Mouse (Mus musculus): ENCODE measurements at regions not wholly inside any gene's neighbourhood (a gene's known extent, or its start where the extent isn't known, plus 50 kb on each side); places are given as distances from the start of the nearest gene placed in this dataset.

DNA sequence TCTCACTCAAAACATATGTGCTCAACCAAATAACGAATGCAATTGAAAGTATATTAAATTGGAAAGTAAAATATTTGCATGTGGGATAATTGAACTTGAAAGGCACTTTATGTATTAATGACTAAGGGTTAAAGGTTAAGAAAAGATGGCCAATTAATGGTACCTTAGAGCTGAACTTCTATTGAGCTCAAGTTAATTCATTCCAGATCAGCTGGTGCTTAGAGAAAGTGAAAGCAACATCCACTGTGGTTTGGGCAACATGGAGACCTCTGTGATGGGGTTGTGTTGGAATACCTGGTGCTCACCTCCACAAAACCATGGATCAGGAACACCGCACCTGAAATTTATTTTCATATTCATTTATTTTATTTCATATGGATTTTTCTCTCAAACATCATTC lies 612.5 kb upstream of the Intu start:
- no peak for DNase-seq (ENCODE audit: extremely low read depth, low read depth)

DNA sequence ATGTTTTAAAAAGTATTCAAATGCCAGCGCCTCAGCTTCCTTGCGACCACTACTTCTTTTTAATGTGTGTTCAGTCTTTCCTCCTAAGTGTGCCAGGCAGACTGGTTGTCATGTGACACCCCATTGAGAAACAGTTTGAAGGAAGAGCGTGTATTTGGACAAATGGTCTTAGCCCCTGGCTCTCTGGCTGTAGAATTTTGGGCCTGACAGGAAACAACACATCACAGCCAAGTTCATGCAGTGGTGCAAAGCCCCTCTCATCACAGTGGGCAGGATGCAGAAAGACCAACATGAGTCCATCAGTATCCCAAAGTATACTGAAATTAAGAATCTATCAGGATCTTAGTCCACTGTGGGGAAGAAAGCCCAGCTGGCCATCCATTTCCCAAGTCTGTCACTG lies 605.6 kb upstream of the Intu start:
- no peak for DNase-seq (ENCODE audit: extremely low read depth, low read depth)

DNA sequence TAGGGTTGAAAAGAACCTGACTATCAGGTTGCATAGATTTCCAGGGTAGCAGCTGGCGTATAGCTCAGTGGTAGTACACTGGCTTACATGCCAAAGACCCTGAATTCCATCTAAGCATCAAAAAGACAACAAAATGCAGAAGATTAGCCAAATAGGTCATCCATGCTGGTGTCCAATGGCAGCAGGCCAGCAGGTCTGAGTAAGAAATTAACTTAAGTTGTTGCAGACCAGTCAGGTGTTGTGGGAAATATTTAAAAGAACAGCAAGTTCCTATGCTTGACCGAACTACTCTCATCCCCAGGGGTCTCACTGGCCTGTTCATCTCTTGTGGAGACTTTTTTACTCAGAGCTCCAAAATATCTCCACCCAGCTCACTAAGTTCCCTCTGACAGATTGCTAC lies 602.7 kb upstream of the Intu start:
- DNase-seq (ENCODE audit: extremely low read depth, low read depth), result no peak

DNA sequence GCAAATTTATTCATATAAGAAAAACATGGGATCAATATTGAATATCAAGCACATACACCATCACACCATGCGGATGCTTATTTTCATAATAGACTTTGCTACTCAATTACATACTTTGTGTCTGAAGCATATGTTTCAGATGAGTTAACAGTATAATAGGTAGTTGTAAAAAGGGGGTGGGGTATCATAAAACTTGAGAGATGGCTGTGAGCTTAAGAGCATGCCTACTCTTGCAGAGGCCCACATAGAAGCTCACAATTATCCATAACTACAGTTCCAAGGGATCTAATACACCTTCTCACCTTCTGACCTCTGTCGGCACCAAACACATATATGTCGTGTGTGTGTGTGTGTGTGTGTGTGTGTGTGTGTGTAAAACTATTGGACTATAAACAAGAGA lies 597.7 kb upstream of the Intu start:
- no peak for DNase-seq (ENCODE audit: extremely low read depth, low read depth)

DNA sequence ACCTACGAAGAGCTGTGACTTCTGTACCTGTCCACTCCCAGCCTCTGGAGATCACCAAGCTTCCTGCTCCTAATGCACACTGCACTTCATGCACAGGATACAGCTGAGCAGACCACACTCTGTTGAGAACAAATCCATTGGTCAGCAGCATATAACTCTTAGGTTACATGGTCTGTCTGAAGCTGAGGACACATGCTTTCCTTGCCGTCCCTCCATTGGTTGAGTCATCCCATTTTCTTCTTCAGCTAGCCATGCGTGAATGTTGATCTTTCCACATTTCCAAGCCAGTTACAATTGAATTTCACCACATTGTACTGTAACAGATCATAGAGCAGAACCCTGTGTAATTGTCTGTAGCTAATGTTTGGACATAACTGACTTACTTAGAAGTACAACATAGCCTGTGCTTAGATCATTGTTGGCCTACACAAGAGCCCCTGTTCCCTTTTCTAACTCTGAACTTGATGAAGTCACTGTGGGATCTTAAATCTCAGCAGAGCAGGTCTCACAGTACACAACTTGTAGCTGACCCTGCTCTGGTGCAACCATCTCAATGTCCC lies 593.3 kb upstream of the Intu start:
- DNase-seq (ENCODE audit: extremely low read depth, low read depth), result no peak

DNA sequence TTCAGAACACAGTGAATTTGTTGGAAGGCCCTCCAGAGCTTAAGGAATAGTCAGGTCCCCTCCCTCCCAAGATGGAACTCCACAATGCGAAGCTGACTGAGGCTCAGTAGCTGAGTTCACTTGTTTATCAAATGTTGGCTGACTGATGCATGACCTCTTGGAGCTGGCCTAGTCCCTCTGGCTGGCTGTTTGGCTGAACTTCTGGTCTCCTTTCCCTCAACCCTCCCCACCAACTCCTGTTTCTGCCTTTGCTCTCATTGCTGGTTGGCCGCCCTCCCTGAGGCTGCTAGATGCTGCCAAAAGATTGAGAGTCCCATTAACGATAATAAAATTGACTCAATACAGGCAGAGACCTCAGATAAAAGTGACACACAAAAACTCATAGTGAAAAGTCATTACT lies 586.5 kb upstream of the Intu start:
- no peak for DNase-seq (ENCODE audit: extremely low read depth, low read depth)

DNA sequence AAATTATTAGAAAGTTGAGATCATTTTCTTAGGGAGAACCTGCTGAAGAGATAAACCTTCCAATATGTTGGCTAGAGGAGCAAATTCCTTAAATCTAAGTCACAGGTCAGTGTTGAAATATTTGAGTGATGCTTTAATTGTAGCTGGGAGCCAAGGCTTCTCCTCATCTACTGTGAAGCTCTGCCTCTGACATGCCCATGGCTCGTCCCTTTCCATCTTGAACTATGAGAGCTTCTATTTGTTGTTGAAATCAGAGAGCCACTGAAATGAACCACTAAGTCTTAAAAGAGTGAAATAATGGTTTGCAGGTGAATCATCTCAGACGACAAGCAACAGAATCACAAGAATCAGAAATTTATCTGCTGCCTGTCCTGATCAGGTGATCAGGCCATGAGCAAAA lies 579.0 kb upstream of the Intu start:
- no peak for DNase-seq (ENCODE audit: extremely low read depth, low read depth)

DNA sequence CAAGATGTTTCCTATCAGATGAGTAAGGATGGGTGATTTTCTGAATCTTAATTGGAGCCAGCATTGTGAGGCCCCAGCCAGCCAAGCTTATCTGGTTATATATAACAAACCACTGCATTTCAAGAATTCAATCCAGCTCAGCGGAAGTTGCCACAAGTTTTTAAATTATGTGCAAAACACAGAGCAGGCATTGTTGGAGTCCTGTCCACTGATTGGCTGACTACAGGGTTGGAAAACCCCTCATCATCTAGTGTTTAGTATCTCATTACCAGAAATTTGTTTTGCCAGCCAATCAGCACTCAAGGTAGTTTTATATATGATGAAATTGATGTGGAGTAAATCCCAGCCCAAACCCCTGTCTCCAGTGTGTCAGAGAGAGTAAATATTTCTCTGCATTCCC lies 578.5 kb upstream of the Intu start:
- no peak for DNase-seq (ENCODE audit: extremely low read depth, low read depth)

DNA sequence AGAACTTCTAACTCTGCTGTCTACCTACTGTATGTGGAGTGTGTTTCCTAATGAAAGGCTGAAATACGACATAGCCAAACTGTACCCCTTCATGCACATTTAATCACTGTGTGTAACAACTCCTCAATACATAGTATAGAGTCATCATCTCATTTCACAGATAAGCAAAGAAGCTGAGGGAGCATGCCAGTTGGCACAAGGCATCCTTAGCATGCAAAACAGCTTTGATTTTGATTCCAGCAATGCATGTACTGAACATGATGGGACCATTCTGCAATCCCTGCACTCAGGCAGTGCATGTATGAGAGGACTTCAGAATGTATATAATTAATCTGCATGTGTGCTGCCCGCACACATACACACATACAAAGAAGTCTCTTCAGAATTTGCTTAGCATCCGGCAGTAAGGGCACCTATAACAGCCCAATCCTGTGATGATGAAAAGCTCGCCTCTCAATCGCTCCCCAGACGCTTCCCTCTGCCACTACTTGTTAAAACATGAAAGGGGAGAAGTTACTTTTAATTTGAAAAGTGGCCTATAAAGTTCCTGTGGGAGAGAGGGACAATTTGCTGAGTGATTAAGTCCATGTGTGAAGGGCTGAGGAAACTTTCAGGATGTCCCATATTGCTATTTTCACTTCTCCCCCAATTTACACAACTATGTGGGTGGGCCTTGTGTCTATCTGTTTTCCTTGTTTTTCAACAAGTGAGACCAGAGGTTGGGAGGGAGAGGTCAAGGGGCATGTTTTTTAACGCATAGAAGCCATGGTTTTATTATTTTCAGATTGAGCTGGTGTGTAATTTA lies 569.0 kb upstream of the Intu start:
- no peak for DNase-seq (ENCODE audit: extremely low read depth, low read depth)

DNA sequence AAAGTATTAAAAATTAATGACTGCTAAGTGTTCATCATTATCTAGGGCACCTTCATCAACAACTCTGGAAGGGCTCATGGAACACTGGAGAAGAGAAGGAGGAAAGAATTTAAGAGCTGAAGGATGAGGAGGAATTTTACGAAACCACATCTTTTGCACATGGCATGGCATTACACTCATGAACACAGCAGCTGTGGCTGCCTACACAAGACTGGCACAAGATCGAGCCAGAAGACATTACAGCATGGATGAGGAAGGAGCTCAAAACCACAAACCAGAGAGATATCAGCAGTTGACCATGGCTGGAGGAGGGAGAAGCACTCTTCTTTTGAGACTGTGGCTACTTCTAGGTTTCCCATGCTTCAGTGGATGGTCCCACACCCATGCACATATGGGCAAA lies 565.7 kb upstream of the Intu start:
- no peak for DNase-seq (ENCODE audit: extremely low read depth, low read depth)

DNA sequence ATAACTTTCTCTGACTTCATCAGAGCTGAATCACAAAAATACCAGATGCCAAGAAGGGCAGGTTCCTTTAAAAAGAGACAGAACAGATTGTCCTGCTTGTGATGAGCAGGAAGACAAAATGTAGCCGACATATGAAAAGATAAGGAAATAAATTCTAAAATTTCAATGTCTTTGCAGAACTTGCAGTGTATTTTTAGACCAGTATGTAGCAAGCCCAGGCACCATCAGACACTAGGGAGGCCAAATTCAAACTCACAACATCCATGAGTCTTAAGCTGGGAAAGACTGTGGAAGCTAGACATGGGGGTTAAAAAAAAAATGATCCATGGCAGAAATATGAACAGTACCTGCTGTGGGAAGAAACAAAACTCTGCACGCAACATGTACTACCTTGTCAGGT lies 564.7 kb upstream of the Intu start:
- no peak for DNase-seq (ENCODE audit: extremely low read depth, low read depth)

DNA sequence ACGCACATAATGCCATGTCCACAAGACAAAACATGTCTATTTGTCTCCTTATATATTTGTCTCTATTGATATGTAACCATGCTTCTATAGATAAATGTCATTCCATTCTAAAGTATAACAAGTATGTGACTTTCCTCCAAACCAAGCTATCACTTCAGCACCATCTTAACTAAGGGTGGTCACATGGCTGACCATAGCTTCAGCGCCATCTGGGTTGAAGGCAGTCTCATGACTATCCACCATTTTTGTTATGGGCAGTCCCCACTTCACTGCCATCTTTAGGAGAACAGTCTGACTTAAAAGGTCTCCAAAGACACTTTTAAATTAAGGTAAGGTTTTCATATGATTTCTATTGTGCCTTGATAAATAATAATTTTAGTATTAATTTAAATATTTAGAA lies 554.1 kb upstream of the Intu start:
- no peak for DNase-seq (ENCODE audit: extremely low read depth, low read depth)

DNA sequence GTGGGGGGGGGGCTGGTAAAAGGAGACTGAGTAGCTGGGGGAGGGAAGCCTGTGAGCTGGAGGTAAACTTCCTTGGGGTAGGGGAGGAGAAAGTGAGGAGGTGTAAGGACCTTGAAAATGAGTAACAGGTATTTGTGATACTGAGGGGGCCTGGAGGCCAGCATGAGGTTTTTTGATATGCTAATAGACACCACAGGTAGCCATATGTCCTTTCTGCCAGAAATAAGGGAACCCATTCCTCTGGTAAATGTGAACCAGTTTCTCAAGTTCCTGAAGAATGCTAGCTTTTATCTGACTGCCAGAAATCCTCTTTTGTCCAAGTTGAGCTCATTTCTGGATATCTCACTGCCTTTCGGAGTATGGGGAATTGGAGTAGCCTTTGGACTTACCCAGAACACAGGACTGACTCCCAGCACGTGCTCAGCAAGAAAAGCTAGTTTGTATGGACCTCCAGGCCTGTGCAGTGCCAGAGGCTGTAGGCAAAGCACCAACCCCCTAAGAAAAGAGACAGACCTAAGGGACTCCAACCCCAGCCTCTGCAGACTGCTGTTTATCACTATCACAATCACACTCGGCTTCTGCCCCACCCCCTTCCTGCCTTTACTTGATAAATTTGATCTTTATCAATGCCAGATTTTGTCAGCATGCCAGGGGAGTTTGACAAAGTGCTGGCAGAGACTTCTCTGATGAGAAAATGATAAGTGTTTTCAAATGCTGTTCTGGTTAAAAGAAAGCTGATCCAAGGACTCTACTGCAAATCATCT lies 552.0 kb upstream of the Intu start:
- no peak for DNase-seq (ENCODE audit: extremely low read depth, low read depth)

DNA sequence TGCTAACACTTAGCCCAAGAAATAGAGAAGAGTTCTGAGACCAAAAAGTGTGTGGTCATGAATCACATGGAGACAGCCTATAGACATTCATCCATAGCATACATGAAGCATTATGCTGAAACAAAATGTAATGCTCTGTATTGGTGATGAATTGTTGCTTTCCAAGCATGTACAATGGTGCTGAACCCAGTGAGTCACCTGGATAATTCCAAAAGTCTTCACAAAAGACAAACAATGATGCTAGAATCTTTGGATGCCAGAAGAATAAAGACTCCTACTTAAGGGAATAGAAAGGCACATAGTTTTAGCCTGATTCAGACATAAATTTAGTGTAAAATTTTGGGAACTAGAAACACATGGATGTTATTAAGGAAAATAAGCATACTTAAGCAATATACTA lies 548.4 kb upstream of the Intu start:
- no peak for DNase-seq (ENCODE audit: extremely low read depth, low read depth)

DNA sequence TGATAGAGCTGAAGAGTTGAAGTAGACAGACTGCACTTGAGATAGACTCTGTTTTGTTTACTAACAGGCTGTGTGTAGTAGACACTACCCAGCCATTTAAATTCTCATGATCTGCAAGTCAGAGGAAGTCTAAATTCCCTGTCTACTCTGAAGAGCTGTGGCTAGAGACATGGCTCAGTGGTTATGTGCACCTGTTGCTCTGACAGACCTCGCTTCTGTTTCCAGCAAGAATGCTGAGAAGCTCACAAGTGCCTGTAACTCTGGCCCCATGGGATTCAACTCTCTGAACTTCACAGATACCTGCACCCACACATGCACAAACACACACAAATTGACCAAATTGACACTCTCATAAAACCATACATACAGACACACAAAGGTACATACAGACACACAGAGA lies 543.4 kb upstream of the Intu start:
- DNase-seq (ENCODE audit: extremely low read depth, low read depth), result no peak

DNA sequence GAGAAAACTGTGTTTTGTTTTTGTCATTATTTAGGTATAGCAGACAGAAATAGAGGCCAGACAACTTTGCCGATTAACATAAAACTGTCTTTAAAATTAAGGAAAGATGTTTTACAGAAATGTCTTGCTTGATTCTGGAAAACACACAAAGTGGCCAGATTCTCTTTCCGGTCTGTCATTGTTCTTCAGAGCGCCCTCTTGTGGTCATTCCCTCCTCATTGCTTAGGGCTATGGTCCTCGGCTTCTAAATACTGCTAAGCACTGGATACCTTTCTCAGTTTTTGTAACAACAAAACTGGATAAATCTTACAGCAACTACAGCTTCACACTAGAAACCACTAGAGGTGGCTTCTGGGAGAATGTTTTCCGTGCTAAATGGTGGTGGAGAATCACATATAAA lies 532.5 kb upstream of the Intu start:
- no peak for DNase-seq (ENCODE audit: extremely low read depth, low read depth)

DNA sequence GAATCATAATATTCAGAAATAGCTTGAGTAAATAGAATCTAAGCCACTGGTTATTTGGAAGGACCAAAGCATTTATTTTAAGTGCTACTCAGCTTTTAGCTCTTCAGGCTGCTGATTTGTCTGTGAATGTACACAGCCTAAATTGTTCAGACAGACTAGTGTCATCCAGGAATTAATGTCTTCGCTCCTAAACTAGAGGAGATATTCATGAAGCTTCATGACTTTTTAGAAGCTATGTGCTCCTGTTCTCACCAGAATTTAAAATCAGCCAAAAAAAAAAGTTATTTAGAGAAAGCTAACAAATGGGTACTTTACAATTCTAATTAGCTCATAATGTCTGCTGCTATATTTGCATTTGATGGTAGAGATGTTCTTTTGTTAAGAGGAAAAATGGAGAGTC lies 531.2 kb upstream of the Intu start:
- DNase-seq (ENCODE audit: extremely low read depth, low read depth), result no peak

DNA sequence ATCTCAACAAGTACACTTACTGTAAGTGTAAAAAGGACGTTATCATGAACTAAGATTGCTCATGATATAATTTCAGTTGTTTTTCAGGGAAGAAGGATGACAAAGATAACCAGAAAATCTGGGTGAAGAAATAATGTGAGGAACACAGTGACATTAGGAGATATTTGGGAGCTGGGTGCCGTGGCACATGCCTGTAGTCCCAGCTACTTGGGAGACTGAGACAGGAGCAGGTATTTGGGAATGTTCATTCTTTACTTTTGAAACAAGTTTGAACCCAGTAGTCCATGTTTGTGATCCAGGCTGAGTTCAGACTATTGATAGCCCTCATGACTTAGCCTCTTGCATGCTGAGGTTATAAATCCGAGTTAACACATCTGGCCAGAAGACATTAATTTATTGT lies 528.2 kb upstream of the Intu start:
- no peak for DNase-seq (ENCODE audit: extremely low read depth, low read depth)

DNA sequence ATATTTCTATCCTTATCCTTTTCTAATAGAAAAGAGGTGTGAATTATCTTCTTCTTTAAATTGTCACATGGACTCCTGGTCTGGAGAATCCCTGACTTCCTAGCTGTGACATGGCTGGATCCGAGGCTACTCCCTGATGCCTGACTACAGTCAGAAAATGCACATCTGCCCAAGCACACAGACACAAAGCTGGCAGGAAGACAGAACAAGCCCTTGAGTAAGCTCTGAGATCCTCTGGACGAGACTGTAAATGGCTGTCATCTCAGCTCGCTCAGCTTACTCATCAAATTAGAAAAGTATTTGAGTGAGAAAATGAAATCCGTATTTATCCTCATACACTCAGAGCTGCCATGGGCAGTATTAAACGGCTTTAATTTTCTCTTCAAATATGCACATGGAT lies 521.0 kb upstream of the Intu start:
- no peak for DNase-seq (ENCODE audit: extremely low read depth, low read depth)

DNA sequence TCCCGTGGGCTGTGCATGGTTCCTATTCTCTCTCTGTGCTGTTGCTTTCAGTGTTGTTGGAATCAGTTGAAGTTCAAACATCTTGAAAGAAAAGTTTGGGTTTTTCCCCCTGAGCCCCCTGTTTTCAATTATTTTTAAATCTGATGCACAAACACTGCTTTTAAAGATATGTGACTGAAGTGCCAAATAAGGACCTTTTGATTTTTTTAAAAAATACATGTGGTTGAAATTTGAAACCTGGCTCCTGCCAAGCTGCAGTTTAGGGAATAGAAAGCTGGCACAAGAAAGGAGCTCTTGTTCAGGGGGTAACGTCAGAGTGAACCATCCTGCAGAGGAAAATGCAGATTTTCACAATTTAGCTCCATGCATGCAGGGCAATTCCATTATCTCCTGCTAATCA lies 509.4 kb upstream of the Intu start:
- no peak for DNase-seq (ENCODE audit: extremely low read depth, low read depth)

DNA sequence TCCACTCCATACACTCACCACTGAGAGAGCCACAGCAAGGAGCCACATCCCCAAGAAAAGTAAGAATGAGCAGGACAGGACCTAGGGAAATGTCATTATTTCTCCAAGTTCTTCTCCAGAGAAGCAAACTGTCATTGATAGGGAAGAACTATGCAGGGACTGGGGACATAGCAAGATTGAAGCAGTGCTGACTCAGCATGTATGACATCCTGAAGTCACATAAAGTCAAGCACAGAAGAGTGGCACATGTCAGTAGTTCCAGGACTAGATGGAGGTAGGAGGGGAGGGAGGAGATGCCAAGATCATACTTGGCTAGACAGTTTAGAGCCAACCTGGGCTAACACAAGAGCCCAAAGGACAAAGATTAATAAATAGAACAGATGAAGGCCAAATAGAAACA lies 503.4 kb upstream of the Intu start:
- DNase-seq (ENCODE audit: extremely low read depth, low read depth), result no peak

DNA sequence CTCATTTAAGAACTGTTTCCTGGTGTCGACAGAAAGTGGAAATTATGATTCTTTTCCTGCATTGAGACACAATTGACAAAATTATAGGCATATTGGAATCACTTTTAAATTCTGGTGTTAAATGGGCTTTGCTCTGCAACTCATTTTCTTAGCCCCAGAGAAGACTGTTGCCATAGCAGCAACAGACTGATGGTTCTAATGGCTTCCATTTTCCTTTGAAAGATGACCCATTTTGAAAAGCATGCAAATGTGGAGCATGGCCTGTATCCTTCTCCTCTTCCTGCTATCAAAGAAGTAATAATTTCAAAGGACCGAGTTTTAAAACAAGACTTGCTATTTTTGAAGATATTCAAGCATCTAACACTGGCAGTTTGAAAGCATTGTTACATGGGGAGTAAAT lies 494.9 kb upstream of the Intu start:
- no peak for DNase-seq (ENCODE audit: extremely low read depth, low read depth)

DNA sequence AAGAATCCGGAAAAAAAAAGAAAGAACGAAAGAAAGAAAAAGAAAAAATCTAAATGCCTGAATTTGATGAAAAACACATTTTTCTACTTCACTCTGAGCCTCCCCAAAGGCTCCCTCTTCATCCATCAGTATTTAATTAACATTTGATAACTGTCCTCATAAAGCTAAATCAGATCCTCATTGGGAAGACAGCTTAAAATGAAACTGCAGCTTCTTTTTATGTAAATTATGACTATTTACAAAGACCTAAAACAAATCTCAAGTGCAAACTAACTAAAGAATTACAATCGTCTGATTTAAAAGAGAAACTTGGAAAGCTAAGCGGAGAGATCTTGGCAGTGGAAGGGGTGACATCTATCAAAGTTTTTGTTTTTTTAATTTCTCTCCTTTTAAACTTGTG lies 481.4 kb upstream of the Intu start:
- no peak for DNase-seq (ENCODE audit: extremely low read depth, low read depth)

Measured in MEL-GATA-1-ER (cell line).